Mouse (Mus musculus): ENCODE measurements around the gene Tango6. TPM values are rescaled to one million over a fixed set of nuclear protein-coding genes. Genes with fewer than 3 reads are reported as not detected.
"Not testable (repeated sequence)": the region's sequence is repeated elsewhere in the genome, so short reads cannot be mapped to it uniquely, and the experiment has no call there.

Gene Tango6
- total RNA-seq, 2 experiments from 2014 or later = 6.4 to 6.6 TPM

GRCm38 (mm10) chr8:106880121-106880707, 197.3 kb downstream of the Tango6 start:
- DNase-seq = no peak

- DNase-seq = not testable (repeated sequence)
Observed at GRCm38 (mm10) chr8:106884094-106884493, 201.2 kb downstream of the Tango6 start.

- not testable (repeated sequence) for DNase-seq
Observed at GRCm38 (mm10) chr8:106884826-106885400, 202.0 kb downstream of the Tango6 start.

GRCm38 (mm10) chr8:106887336-106888189, 204.7 kb downstream of the Tango6 start:
- peak; percentile 54 to 60 for DNase-seq

- no peak for DNase-seq
Observed at GRCm38 (mm10) chr8:106888803-106889202, 205.9 kb downstream of the Tango6 start.

- no peak for DNase-seq
Observed at GRCm38 (mm10) chr8:106892210-106892805, 209.4 kb downstream of the Tango6 start.

GRCm38 (mm10) chr8:106892806-106893451, 210.1 kb downstream of the Tango6 start:
- no peak for DNase-seq

GRCm38 (mm10) chr8:106893481-106894156, 210.8 kb downstream of the Tango6 start, which contains the start of gene Utp4:
Utp4 (plus strand) TSS chr8:106893636.
- peak; percentile 86 to 87 for DNase-seq

- DNase-seq = no peak
Observed at GRCm38 (mm10) chr8:106899473-106899872, 216.6 kb downstream of the Tango6 start.

Other genes starting within 250 kb of the Tango6 start
- not detected for gene 6030452D12Rik, start 182.5 kb upstream of the Tango6 start, total RNA-seq (2021)
- gene Cdh3, start 172.2 kb upstream of the Tango6 start, total RNA-seq (2021) = under 1 TPM; 0.07 to 0.35 TPM
- gene Gm10073, start 109.6 kb upstream of the Tango6 start, total RNA-seq (2021) = 10 to 100 TPM; 86.3 to 90.8 TPM
- under 1 TPM; 0.20 to 0.48 TPM for gene Cdh1, start 79.7 kb upstream of the Tango6 start, total RNA-seq (2021)
- 1 to 10 TPM; 1.5 to 1.9 TPM for gene Has3, start 187.2 kb downstream of the Tango6 start, total RNA-seq (2021)
- 10 to 100 TPM; 41.0 to 43.5 TPM for gene Utp4, start 210.6 kb downstream of the Tango6 start, total RNA-seq (2021)

Data from layer of hippocampus, postnatal 36 days (tissue).